Mouse (Mus musculus) lung, embryonic 14.5 days (tissue): ENCODE data around the gene Col24a1. TPM values are rescaled to one million over a fixed set of nuclear protein-coding genes. Genes with fewer than 3 reads are reported as not detected.
A peak's percentile ranks its signal among the peaks of the same experiment; 100 is the strongest.

Experiments
- ATAC-seq: fragments of 200-750 bp; cut with Nextera tagmentation; 2 replicates; pipeline ENCODE4 v1.8.0; 2017; ENCODE audit warnings: mild to moderate bottlenecking, moderate TSS enrichment, moderate library complexity; ENCODE audit not compliant: insufficient read depth
- DNase-seq: peaks from one replicate; pipeline ENCODE4 v3.0.0-alpha.2; 2015
- H3K27ac ChIP-seq: fragments of 300-500 bp; sonication (generic); 2 replicates; pipeline ENCODE4 v1.5.1; 2014; ENCODE audit warnings: low read depth, mild to moderate bottlenecking, moderate library complexity
- H3K27me3 ChIP-seq: fragments of 300-500 bp; sonication (generic); 2 replicates; pipeline ENCODE4 v1.6.1; 2014; ENCODE audit warnings: low read length, control low read depth; ENCODE audit not compliant: insufficient read depth
- H3K36me3 ChIP-seq: fragments of 300-500 bp; sonication (generic); 2 replicates; pipeline ENCODE4 v1.6.1; 2014; ENCODE audit warnings: control low read depth; ENCODE audit not compliant: insufficient read depth
- H3K4me1 ChIP-seq: fragments of 300-500 bp; sonication (generic); 2 replicates; pipeline ENCODE4 v1.6.1; 2014; ENCODE audit warnings: antibody characterized with exemption, control low read depth; ENCODE audit not compliant: insufficient read depth
- H3K4me2 ChIP-seq: fragments of 300-500 bp; sonication (generic); 2 replicates; pipeline ENCODE4 v1.6.1; 2014; ENCODE audit warnings: mild to moderate bottlenecking
- H3K4me3 ChIP-seq: fragments of 300-500 bp; sonication (generic); 2 replicates; pipeline ENCODE4 v1.5.1; 2014; ENCODE audit warnings: low read depth, low read length
- H3K9ac ChIP-seq: fragments of 300-500 bp; sonication (generic); 2 replicates; pipeline ENCODE4 v1.6.1; 2014
- H3K9me3 ChIP-seq: fragments of 300-500 bp; sonication (generic); 2 replicates; pipeline ENCODE4 v1.6.1; 2016; ENCODE audit warnings: low read depth, low read length, control low read depth
- CTCF ChIP-seq: IDR thresholded peaks from 2 replicates; pipeline ENCODE4 v1.5.1; 2016; ENCODE audit warnings: antibody characterized with exemption, low read depth
- WGBS: fragments of 180-500 bp; shearing (Covaris S2); extraction: QIAGEN DNeasy Blood & Tissue Kit; methylation state at CpG from one replicate; pipeline ENCODE4 v1.1.7; 2014; 5-methylcytosine and 5-hydroxymethylcytosine counted together
- polyA plus RNA-seq: library from polyadenylated mRNA; unstranded; fragments of >200 nt; fragmentation: Nextera tagmentation; extraction: Ambion mirVana; gene quantifications from 2 replicates; pipeline ENCODE4 v1.2.1, GENCODE M21; 2014

Col24a1 gene
- polyA plus RNA-seq, 1 experiment from 2014 or later = 1.7 TPM

DNA sequence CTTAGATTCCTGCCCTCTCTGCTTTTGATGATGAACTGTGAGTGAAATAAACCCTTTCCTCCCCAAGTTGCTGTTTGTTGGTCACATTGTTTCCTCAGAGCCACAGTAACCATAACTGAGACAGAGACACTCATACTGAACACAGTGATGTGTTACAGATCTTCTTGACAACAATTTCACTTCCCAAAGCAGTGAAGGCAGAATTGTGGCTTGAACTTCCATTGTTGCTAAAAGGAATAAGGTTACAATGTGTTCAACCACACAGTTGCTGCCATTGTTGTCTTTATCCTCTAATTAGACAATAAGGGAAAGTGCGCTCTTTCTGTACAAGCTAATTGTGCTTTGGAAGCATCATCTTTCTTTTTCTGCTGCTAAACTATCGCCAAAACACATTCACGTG is 61.7 kb downstream of the Col24a1 start:
- H3K27me3 ChIP-seq = no peaks in the 10 kb centered on the region
- DNase-seq (no peak), ATAC-seq (no peak)
- H3K9ac ChIP-seq = no peak overlapping the region
- no peaks in the 10 kb centered on the region for H3K36me3 ChIP-seq
- WGBS = 85% methylated on average over 3 of the region's 3 CpGs
- no peaks in the 10 kb centered on the region for H3K4me1 ChIP-seq
- no peak for TF ChIP-seq CTCF
- H3K9me3 ChIP-seq = no peaks in the 10 kb centered on the region
- no peak overlapping the region for H3K27ac ChIP-seq
- H3K4me2 ChIP-seq = no peak overlapping the region
- no peak overlapping the region for H3K4me3 ChIP-seq

- peak; percentile 90 for ATAC-seq
- TF ChIP-seq CTCF = no peak
These were observed 64.7 kb downstream of the Col24a1 start for GRCm38 (mm10) chr3:145356865-145357487.

DNA sequence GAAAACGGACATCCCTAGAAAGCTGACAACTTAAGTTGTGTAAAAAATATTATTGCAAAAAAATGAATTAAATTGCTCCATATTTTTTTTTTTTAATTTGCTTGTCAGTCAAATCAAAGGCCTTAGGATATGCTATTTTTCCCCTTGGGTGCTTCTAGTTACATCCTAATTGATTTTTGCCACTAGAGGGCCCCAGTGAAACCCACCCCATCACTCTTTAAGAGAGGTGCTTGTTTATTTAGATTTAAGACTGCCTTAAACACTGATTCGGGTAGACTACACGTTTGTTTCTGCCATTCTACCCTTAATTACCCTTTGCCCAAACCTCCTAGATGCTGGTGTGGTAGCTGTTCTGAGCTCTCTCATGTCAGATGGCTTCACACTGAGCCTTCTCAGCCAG is 73.0 kb downstream of the Col24a1 start:
- Histone ChIP-seq H3K36me3 (no peaks in the 10 kb centered on the region), H3K9me3 (no peaks in the 10 kb centered on the region), H3K4me3 (no peak overlapping the region), H3K27ac (no peak overlapping the region), H3K4me1 (no peaks in the 10 kb centered on the region), H3K4me2 (no peak overlapping the region), H3K9ac (no peak overlapping the region), H3K27me3 (no peaks in the 10 kb centered on the region)
- ATAC-seq = no peak
- WGBS = 30% methylated on average over 3 of the region's 3 CpGs
- peak; percentile 45 for DNase-seq
- peak; percentile 39 for TF ChIP-seq CTCF

More at GRCm38 (mm10) chr3:145356865-145357487, 64.7 kb downstream of the Col24a1 start:
- H3K9me3 ChIP-seq = no peaks in the 10 kb centered on the region
- no peak overlapping the region for H3K4me2 ChIP-seq
- no peaks in the 10 kb centered on the region for H3K36me3 ChIP-seq
- H3K27me3 ChIP-seq = no peaks in the 10 kb centered on the region
- WGBS = 38% methylated on average over 6 of the region's 6 CpGs
- H3K27ac ChIP-seq = no peak overlapping the region
- H3K4me3 ChIP-seq = no peak overlapping the region
- DNase-seq = peak; percentile 47
- no peak overlapping the region for H3K9ac ChIP-seq
- H3K4me1 ChIP-seq = no peaks in the 10 kb centered on the region

- Histone ChIP-seq H3K4me2 (no peak overlapping the region), H3K9ac (no peak overlapping the region), H3K4me1 (no peaks in the 10 kb centered on the region), H3K9me3 (no peaks in the 10 kb centered on the region), H3K27me3 (no peaks in the 10 kb centered on the region), H3K27ac (no peak overlapping the region), H3K4me3 (no peak overlapping the region), H3K36me3 (no peaks in the 10 kb centered on the region)
- DNase-seq = peak; percentile 44
- WGBS = 45% methylated on average over 4 of the region's 4 CpGs
- no peak for TF ChIP-seq CTCF
- ATAC-seq = peak; percentile 58; the same call in 1 of the 2 replicates
These were observed 75.0 kb downstream of the Col24a1 start for GRCm38 (mm10) chr3:145367176-145367717.

- H3K4me1 ChIP-seq = no peaks in the 10 kb centered on the region
- no peak overlapping the region for H3K27ac ChIP-seq
- H3K36me3 ChIP-seq = no peaks in the 10 kb centered on the region
- TF ChIP-seq CTCF = no peak
- H3K9ac ChIP-seq = no peak overlapping the region
- no peaks in the 10 kb centered on the region for H3K27me3 ChIP-seq
- no peak overlapping the region for H3K4me2 ChIP-seq
- WGBS = 91% methylated on average over 3 of the region's 3 CpGs
- no peak for DNase-seq
- no peak for ATAC-seq
- H3K4me3 ChIP-seq = no peak overlapping the region
- H3K9me3 ChIP-seq = no peaks in the 10 kb centered on the region
These were observed 84.0 kb downstream of the Col24a1 start for GRCm38 (mm10) chr3:145376298-145376697.

GRCm38 (mm10) chr3:145383095-145383494 is 90.8 kb downstream of the Col24a1 start:
- DNase-seq = no peak

DNA sequence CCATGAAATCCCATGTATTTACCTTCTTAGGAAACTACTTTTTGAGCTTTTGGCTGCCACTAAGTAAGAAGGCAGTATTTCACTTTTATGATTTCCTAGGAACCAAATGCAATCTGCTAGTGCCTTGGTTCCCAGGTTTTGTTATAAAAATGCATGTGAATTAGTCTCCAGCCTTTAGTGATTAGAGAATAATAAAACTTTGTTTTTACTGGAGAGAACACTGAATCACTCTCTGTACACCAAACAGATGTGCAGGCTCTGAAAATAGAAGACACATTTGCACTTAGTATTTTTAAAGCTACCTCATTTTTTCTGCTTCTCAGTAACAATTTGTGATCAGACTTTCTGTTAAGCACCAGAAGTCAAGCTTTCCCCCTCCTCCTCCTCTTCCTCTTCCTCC is 94.2 kb downstream of the Col24a1 start:
- TF ChIP-seq CTCF = no peak
- H3K4me3 ChIP-seq = no peak overlapping the region
- H3K9ac ChIP-seq = no peak overlapping the region
- H3K27ac ChIP-seq = no peak overlapping the region
- no peaks in the 10 kb centered on the region for H3K36me3 ChIP-seq
- H3K4me2 ChIP-seq = no peak overlapping the region
- ATAC-seq (no peak), DNase-seq (no peak)
- no peaks in the 10 kb centered on the region for H3K9me3 ChIP-seq
- H3K4me1 ChIP-seq = no peaks in the 10 kb centered on the region
- no peaks in the 10 kb centered on the region for H3K27me3 ChIP-seq

More at GRCm38 (mm10) chr3:145383095-145383494, 90.8 kb downstream of the Col24a1 start:
- no peak overlapping the region for H3K4me2 ChIP-seq
- H3K27me3 ChIP-seq = no peaks in the 10 kb centered on the region
- no peak for TF ChIP-seq CTCF
- H3K9me3 ChIP-seq = no peaks in the 10 kb centered on the region
- ATAC-seq = no peak
- H3K27ac ChIP-seq = no peak overlapping the region
- H3K36me3 ChIP-seq = no peaks in the 10 kb centered on the region
- whole genome bisulfite sequencing = 82% methylated on average over 13 of the region's 13 CpGs
- no peak overlapping the region for H3K4me3 ChIP-seq
- no peaks in the 10 kb centered on the region for H3K4me1 ChIP-seq
- H3K9ac ChIP-seq = no peak overlapping the region
